Mouse (Mus musculus) heart, embryonic 13.5 days (tissue): ENCODE measurements around the gene Cfap57. TPM values are rescaled to one million over a fixed set of nuclear protein-coding genes. Genes with fewer than 3 reads are reported as not detected.

Source experiments
- ATAC-seq: fragments of 200-750 bp; cut with Nextera tagmentation; 2 replicates; pipeline ENCODE4 v1.8.0; 2017; ENCODE audit warnings: moderate TSS enrichment; ENCODE audit not compliant: insufficient number of reproducible peaks, low FRiP score, low TSS enrichment; ENCODE audit errors: extremely low read depth
- H3K27ac ChIP-seq: fragments of 300-500 bp; sonication (generic); replicated peaks from 2 replicates; pipeline ENCODE4 v1.5.1; 2015; ENCODE audit warnings: moderate library complexity, mild to moderate bottlenecking, inconsistent platforms
- H3K27me3 ChIP-seq: fragments of 300-500 bp; sonication (generic); replicated peaks from 2 replicates; pipeline ENCODE4 v1.6.1; 2015; ENCODE audit warnings: mild to moderate bottlenecking, inconsistent platforms
- H3K36me3 ChIP-seq: fragments of 300-500 bp; sonication (generic); 2 replicates; pipeline ENCODE4 v1.6.1; 2015; ENCODE audit warnings: mild to moderate bottlenecking, inconsistent platforms
- H3K4me1 ChIP-seq: fragments of 300-500 bp; sonication (generic); 2 replicates; pipeline ENCODE4 v1.6.1; 2015; ENCODE audit warnings: inconsistent platforms
- H3K4me2 ChIP-seq: fragments of 300-500 bp; sonication (generic); 2 replicates; pipeline ENCODE4 v1.6.1; 2015; ENCODE audit warnings: inconsistent platforms, mild to moderate bottlenecking, moderate library complexity
- H3K4me3 ChIP-seq: fragments of 300-500 bp; sonication (generic); 2 replicates; pipeline ENCODE4 v1.5.1; 2015; ENCODE audit warnings: moderate library complexity, mild to moderate bottlenecking, inconsistent platforms
- H3K9ac ChIP-seq: fragments of 300-500 bp; sonication (generic); 2 replicates; pipeline ENCODE4 v1.6.1; 2015; ENCODE audit warnings: inconsistent platforms, mild to moderate bottlenecking, moderate library complexity
- H3K9me3 ChIP-seq: fragments of 300-500 bp; sonication (generic); 2 replicates; pipeline ENCODE4 v1.6.1; 2016; ENCODE audit warnings: inconsistent platforms
- WGBS: fragments of 180-500 bp; shearing (Covaris S2); methylation state at CpG from one replicate; pipeline ENCODE4 v1.1.7; 2015; ENCODE audit warnings: mixed read lengths; 5-methylcytosine and 5-hydroxymethylcytosine counted together
- polyA plus RNA-seq: library from polyadenylated mRNA; unstranded; fragments of >200 nt; fragmentation: Nextera tagmentation; extraction: Ambion mirVana; gene quantifications from 2 replicates; pipeline ENCODE4 v1.2.1, GENCODE M21; 2015

Cfap57 gene
- polyA plus RNA-seq, 1 experiment from 2014 or later, result 0.53 TPM

DNA sequence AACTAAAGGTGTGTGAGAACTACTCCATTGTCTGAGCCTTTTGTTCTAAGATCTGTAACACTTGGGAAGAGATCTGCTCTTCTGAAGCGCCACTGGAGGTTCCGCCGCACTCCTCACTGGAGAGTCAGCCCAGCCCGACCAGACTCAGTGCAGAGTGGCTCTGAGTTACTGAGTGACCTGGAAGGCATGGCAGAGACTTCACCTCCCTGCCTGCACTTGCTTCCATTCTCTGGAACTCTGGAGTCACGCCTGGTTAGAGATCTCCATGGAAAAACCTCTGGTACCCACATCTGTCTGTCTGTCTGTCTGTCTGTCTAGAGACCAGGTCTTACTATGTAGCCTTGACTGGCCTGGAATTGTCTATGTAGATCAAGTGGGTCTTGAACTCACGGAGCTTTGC is 85.0 kb downstream of the Cfap57 start:
- no peak overlapping the region for H3K4me3 ChIP-seq
- H3K27me3 ChIP-seq, result peaks cover 26% of the 10 kb centered on the region
- no peaks in the 10 kb centered on the region for H3K36me3 ChIP-seq
- no peaks in the 10 kb centered on the region for H3K9me3 ChIP-seq
- no peaks in the 10 kb centered on the region for H3K4me1 ChIP-seq
- H3K9ac ChIP-seq, result no peak overlapping the region
- no peak for ATAC-seq
- 77% methylated on average over 6 of the region's 6 CpGs for WGBS
- no peak overlapping the region for H3K27ac ChIP-seq
- H3K4me2 ChIP-seq, result no peak overlapping the region

DNA sequence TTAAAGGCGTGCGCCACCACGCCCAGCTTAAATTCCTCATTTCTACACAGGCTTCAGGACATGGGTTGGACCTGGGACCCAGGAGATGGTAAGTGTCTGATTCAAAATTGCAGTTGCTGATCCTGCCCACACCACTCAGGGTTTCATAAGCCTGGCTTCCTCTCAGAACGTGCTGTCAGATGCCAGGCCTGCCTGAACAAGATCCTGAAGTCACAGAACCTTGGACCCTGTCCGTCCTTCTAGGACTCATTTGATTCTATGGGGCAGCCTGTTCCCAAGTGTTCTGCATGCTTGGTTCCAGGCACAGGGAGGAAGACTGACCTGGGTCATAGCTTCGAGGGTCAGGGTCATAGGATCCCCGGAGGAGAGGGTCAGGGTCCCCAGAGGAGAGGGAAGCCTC is 87.0 kb downstream of the Cfap57 start:
- whole genome bisulfite sequencing, result 73% methylated on average over 7 of the region's 7 CpGs

DNA sequence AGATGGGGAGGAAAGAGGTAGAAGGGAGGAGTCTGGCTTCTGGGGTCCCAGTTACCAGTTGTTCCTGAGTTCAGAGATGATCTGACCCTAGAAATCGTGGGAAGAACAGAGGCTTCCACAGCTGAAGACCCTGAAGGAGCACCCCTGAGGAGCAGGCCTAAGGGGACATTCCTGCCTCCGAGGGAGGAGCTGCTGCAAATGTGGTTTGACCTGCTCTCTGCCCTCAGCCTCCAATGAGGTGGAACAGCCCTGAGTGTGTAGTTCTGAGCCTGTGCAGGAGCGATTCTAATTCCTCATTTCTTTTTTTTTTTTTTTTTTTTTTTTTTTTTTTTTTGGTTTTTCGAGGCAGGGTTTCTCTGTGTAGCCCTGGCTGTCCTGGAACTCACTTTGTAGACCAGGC is 87.4 kb downstream of the Cfap57 start:
- no peaks in the 10 kb centered on the region for H3K4me1 ChIP-seq
- peaks cover 26% of the 10 kb centered on the region for H3K27me3 ChIP-seq
- no peaks in the 10 kb centered on the region for H3K9me3 ChIP-seq
- no peak overlapping the region for H3K27ac ChIP-seq
- ATAC-seq, result no peak
- WGBS, result 41% methylated on average over 3 of the region's 4 CpGs
- no peaks in the 10 kb centered on the region for H3K36me3 ChIP-seq
- no peak overlapping the region for H3K4me2 ChIP-seq
- no peak overlapping the region for H3K9ac ChIP-seq
- H3K4me3 ChIP-seq, result no peak overlapping the region

More for the DNA sequence above, 87.0 kb downstream of the Cfap57 start:
- H3K4me2 ChIP-seq, result no peak overlapping the region
- no peaks in the 10 kb centered on the region for H3K36me3 ChIP-seq
- peaks cover 24% of the 10 kb centered on the region for H3K27me3 ChIP-seq
- no peak overlapping the region for H3K4me3 ChIP-seq
- no peak for ATAC-seq
- H3K9me3 ChIP-seq, result no peaks in the 10 kb centered on the region
- no peak overlapping the region for H3K9ac ChIP-seq
- no peaks in the 10 kb centered on the region for H3K4me1 ChIP-seq
- H3K27ac ChIP-seq, result no peak overlapping the region

DNA sequence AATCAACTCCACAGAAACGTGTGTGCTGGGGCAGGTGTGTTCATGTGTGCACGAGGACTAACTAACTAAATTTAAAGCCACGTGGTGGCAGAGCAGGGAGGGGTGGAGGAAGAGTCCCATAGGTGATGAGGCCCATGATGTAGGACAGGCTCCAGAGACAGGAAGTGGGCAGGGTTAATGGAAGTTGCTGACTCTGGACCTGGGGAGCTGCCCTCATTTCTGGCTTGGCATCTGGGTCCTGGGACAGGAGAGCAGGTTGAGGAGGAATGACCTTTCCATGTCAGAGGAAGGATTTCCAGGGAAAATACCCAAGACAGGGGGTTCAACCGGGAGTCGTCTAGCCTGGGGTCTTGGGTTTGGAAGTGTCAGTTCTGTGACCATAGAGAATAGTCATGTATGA is 87.9 kb downstream of the Cfap57 start:
- Histone ChIP-seq H3K27ac (no peak overlapping the region), H3K9ac (no peak overlapping the region), H3K36me3 (no peaks in the 10 kb centered on the region), H3K9me3 (no peaks in the 10 kb centered on the region), H3K4me3 (no peak overlapping the region), H3K27me3 (peaks cover 29% of the 10 kb centered on the region), H3K4me1 (no peaks in the 10 kb centered on the region), H3K4me2 (no peak overlapping the region)
- no peak for ATAC-seq
- 63% methylated on average over 5 of the region's 5 CpGs for WGBS

DNA sequence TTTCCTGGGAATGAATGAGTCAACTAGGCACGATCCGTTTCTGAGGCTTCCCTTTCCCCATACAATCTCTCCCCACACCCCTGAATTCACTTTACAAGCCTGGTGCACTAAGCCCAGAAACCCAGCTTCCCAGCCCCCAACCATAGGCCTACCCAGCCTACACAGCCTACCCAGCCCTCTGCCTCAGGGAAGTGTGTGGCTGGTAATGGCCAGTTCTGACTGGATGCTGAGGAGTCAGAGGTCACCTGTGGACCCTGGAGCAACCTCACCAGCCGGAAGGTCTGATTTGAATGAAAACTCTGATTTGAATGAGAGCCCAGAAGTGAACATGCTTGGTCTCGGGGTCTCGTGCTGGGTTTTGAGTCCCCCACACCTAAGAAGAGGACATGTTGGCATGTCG is 92.9 kb downstream of the Cfap57 start:
- Histone ChIP-seq H3K9ac (no peak overlapping the region), H3K27ac (no peak overlapping the region), H3K36me3 (no peaks in the 10 kb centered on the region), H3K4me3 (no peak overlapping the region), H3K9me3 (no peaks in the 10 kb centered on the region), H3K4me2 (no peak overlapping the region), H3K27me3 (peaks cover 22% of the 10 kb centered on the region), H3K4me1 (peaks cover 10% of the 10 kb centered on the region; the same call in 1 of the 2 replicates)
- WGBS, result 79% methylated on average over 6 of the region's 6 CpGs
- no peak for ATAC-seq

DNA sequence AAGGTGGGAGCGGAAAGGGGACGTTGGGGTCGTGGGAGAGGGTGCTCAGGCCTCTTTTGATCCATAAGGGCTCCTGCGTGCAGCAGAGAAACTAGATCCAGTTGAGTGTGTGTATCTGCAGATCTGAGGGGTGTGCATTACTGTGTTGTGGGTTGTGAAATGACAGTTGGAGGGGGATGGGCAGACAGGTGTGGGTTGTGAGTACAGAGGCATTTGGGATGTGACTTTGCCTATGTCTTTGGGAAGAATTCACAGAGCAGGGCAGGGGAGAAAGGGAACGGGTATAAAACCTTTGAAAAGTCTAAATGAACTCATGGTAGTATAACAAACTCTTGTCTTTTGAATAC is 93.3 kb downstream of the Cfap57 start:
- no peak overlapping the region for H3K4me2 ChIP-seq
- no peaks in the 10 kb centered on the region for H3K9me3 ChIP-seq
- no peak overlapping the region for H3K4me3 ChIP-seq
- no peak overlapping the region for H3K9ac ChIP-seq
- H3K27ac ChIP-seq, result no peak overlapping the region
- 37% methylated on average over 5 of the region's 5 CpGs for WGBS
- H3K27me3 ChIP-seq, result peaks cover 22% of the 10 kb centered on the region
- peaks cover 10% of the 10 kb centered on the region; the same call in 1 of the 2 replicates for H3K4me1 ChIP-seq
- ATAC-seq, result no peak
- no peaks in the 10 kb centered on the region for H3K36me3 ChIP-seq

DNA sequence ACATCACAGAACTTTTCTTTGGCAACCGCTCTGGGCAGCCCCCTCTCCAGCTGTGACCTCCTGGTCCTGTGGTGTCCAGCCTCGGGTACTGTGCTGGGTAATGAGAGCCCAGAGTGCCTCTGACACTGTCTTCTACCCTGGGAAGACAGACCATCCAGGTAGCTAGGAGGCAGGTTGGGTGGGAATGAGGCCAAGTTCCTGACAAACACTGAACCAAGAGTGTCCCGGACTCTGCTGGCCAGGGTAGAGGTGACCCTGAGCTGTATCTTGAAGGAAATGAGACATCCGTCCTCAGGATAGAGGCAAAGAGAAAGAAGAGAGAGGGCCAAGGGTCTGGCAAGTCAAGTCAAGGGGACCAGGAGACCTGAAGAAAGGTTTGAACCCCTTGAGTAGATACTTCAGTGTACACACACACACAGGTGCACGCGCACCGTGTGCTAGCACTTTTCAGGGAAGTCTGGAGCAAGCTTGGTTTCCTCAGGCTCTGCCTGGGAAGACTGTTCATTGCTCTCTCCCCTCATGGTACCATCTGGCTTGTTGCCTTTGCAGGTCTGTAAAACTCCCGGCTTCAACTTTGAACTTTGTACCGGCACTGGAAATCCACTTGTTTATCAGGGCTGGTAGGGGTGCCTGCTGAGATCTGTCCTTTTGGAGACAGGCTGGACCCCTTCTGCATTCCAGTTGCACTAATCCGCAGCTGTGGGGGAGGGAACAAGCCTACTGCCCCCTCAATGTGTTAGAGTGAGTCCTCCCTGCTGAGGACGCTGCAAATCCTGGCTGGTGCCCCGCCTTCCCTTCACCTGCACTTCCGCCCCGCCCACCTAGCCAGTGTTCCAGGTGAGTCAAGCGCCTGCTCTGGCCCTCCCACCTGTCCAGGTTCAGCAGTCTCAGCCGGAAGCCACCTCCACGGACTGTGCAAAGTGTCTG is 93.9 kb downstream of the Cfap57 start, which contains the start of gene 2610528J11Rik:
Gene 2610528J11Rik, plus strand, starts transcription at position 592 of the 927 bp plus-strand sequence.
- Histone ChIP-seq H3K9me3 (no peaks in the 10 kb centered on the region), H3K36me3 (no peaks in the 10 kb centered on the region), H3K27ac (no peak within 1 kb of the TSS), H3K9ac (no peak within 1 kb of the TSS), H3K4me2 (no peak within 1 kb of the TSS), H3K27me3 (peaks cover 22% of the 10 kb centered on the region), H3K4me3 (no peak within 1 kb of the TSS), H3K4me1 (peaks cover 10% of the 10 kb centered on the region; the same call in 1 of the 2 replicates)
- ATAC-seq, result no peak
- 31% methylated on average over 17 of the region's 17 CpGs for WGBS

DNA sequence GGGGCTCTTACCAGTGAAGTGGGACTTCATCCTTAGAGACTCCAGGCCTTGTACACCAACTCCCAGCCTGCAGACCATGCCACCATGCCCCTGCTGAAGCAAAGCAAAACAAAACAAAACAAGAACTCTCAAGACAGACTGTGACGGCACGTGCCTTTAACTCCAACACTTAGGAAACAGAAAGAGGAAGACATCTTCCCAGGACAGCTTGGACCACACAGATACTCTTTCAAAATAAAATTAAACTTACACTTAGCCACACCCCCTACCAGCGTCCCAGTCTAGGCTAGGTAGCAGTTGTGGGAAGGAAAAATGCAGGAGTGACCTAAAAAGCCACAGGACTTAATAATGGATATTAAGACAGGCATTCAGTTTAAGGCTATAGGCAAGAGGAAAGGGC is 94.8 kb downstream of the Cfap57 start:
- H3K4me3 ChIP-seq, result no peak overlapping the region
- no peaks in the 10 kb centered on the region for H3K36me3 ChIP-seq
- ATAC-seq, result no peak
- no peak overlapping the region for H3K9ac ChIP-seq
- peaks cover 10% of the 10 kb centered on the region; the same call in 1 of the 2 replicates for H3K4me1 ChIP-seq
- H3K27ac ChIP-seq, result no peak overlapping the region
- no peak overlapping the region for H3K4me2 ChIP-seq
- peaks cover 22% of the 10 kb centered on the region for H3K27me3 ChIP-seq
- 71% methylated on average over 3 of the region's 3 CpGs for WGBS
- H3K9me3 ChIP-seq, result no peaks in the 10 kb centered on the region

DNA sequence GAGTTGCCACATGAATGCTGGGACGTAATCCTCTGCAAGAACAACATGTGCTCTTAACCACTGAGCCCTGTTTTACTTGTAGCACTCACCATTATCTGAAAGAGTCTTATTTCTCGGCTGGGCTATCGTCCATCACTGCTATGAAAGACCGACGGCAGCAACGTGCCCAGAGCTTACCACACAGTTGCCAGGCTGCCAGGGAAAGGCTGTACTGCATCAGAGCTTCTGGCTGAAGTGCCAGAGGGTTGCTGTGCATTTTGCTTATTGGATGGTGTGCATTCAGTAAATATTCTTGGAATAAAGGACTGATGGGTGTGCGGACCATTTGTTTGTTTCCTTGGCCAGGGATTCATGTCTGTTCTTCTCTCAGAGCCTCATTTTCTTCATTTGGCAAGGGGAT is 96.6 kb downstream of the Cfap57 start:
- no peaks in the 10 kb centered on the region for H3K9me3 ChIP-seq
- H3K9ac ChIP-seq, result no peak overlapping the region
- H3K27ac ChIP-seq, result no peak overlapping the region
- H3K4me1 ChIP-seq, result peaks cover 10% of the 10 kb centered on the region; the same call in 1 of the 2 replicates
- no peaks in the 10 kb centered on the region for H3K36me3 ChIP-seq
- no peak for ATAC-seq
- no peak overlapping the region for H3K4me2 ChIP-seq
- peaks cover 22% of the 10 kb centered on the region for H3K27me3 ChIP-seq
- WGBS, result 51% methylated on average over 7 of the region's 7 CpGs
- H3K4me3 ChIP-seq, result no peak overlapping the region

DNA sequence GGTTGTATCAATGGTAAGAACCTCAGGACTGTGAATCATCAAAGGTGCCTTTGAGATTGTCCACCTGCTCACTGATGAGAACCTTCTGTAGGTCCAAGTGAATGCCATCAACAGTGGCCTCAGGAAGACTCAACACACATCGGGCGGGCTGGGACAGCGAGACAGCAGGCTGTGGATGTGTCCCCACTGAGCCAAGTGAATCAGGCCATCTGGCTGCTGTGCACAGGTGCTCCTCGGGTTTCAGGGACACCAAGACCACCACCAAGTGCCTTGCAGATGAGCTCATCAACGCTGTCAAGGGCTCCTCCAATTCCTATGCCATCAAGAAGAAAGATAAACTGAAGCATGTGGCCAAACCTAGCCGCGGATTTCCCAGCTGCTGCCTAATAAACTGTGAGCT is 98.3 kb downstream of the Cfap57 start:
- H3K4me3 ChIP-seq, result no peak overlapping the region
- no peaks in the 10 kb centered on the region for H3K36me3 ChIP-seq
- WGBS, result 75% methylated on average over 7 of the region's 7 CpGs
- H3K9me3 ChIP-seq, result no peaks in the 10 kb centered on the region
- H3K27ac ChIP-seq, result no peak overlapping the region
- peaks cover 14% of the 10 kb centered on the region for H3K4me1 ChIP-seq
- no peak overlapping the region for H3K9ac ChIP-seq
- H3K27me3 ChIP-seq, result peaks cover 15% of the 10 kb centered on the region; the same call in 1 of the 2 replicates
- ATAC-seq, result no peak
- no peak overlapping the region for H3K4me2 ChIP-seq

DNA sequence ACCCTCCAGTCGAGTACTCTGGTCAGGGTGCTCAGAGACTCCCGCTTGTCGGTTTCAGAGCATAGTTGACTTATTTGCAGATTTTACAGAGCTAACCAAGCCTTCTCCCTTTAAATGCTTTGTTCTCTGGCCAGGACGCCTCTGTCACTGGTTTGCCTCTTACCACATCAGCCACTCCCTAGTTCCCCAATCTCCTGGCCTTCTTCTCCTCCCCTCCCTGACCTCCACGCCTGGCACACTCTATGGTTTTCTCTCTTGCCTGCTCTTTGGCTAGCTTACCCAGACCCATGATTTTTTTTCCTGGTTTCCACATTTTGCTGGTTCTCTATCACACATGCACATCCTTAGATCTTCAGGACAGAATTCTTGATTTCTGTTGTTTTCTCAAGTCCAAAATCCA is 102.4 kb downstream of the Cfap57 start:
- H3K4me3 ChIP-seq, result no peak overlapping the region
- 67% methylated on average over 5 of the region's 5 CpGs for WGBS
- no peak overlapping the region for H3K27ac ChIP-seq
- peaks cover 17% of the 10 kb centered on the region for H3K4me1 ChIP-seq
- H3K27me3 ChIP-seq, result peaks cover 19% of the 10 kb centered on the region; the same call in 1 of the 2 replicates
- no peak overlapping the region for H3K9ac ChIP-seq
- H3K4me2 ChIP-seq, result no peak overlapping the region
- H3K9me3 ChIP-seq, result no peaks in the 10 kb centered on the region
- no peak for ATAC-seq
- no peaks in the 10 kb centered on the region for H3K36me3 ChIP-seq
